Mouse (Mus musculus): ENCODE results near the gene Olfr351.

Gene Olfr351

DNA sequence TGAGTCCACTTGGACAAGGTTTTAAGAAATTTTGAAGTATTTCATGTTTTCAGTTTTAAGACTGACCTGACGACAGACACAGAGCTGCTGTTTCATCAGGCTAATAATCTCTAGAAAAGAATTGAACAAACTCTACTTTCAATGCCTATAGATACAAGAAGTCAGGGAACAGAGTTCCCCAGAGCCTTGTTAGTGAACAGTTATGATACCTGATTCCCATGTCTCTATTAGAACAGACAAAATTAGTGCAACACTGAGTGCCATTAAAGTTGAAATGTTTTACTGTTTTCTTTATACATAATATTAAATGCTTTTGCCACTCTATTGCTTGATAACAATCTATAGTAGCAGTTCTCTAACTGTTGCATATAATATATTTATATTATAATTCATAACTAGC lies at the start of gene Olfr351:
TSS of gene Olfr351 (minus strand) at position 101 of the 400 bp plus-strand sequence.
- no peak for DNase-seq (ENCODE audit: low spot score in 2 of 2)

DNA sequence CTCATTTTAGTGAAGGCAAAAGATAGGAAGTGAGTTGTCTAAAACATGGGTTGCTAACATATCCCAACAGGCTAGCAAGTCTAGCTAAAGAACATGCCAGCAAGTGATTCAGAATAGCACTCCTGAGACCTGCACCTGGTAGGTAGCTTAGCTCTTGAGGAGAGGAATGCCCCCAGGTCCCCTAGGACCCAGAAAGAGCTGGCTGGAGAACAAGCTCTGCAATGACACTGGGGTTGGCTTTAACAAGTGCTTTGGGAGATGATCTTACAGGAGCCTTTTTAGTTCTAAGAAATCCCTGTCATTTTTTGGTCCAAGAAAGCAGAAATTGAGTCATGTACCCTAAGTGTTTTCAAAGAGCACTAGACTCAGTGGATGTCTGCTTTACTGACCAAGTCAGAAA lies 42.9 kb upstream of the Olfr351 start, which contains the start of gene Olfr354:
TSS of gene Olfr354 (plus strand) at position 301 of the 400 bp plus-strand sequence.
- DNase-seq (ENCODE audit: low spot score in 2 of 2) = no peak

DNA sequence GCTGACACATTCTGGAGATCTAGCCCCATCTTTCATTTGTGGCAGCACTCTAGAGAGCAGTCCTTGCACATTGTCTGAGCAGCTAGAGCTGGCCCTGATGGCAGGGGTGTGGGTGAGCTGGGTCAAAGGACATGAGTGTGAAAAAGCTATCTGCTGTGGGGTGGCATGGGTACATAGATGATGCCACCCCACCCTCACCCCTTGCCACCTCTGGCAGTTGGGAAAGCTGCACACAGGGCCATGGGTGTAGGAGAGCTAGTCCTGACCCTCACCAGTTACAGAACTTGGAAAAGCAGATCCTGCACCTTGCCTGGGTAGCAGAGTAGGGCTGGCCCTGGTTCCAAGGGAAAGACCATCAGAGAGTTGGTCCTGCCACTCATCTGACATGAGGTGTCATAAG lies 34.7 kb upstream of the Olfr351 start:
- no peak for DNase-seq (ENCODE audit: low spot score in 2 of 2)

DNA sequence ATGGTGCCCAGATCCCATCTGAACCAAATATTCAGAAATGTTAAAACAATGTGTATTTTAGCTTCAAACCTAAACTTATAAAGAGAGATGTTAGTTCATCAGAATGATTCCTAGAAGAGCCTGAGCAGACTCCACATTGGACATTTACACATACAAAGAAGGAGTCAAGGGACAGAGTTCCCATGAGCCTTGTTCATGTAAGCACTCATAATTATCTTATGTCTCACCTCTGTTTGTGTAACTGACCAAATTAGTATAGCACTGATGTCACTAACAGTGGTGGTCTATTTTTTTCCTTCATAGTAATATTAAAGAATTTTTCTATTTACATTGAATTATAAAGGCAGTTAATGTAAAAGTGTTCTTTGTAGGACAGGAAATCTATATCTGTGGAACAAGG lies 30.4 kb upstream of the Olfr351 start, which contains the start of gene Olfr353:
TSS of gene Olfr353 (minus strand) at position 101 of the 400 bp plus-strand sequence.
- DNase-seq (ENCODE audit: low spot score in 2 of 2) = no peak

DNA sequence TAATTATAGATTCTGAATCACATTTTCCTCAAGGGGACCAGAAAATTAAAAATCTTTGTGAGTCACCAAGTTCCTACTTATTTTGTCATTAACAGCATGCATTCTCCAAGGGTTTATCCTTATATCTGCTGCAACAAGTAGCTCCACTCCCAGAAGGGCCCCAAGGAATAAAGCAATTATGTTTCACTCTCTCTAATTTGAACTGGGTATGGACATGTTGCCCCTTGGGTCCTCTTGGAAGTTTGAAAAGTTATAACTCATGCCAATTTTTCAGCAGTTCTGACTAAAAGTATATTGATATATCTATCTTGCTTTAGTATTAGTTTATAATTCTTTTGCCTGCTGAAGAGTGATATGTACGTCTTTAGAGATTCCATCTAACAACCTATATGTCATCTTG lies 5.7 kb upstream of the Olfr351 start, which contains the start of gene Olfr352:
TSS of gene Olfr352 (plus strand) at position 301 of the 400 bp plus-strand sequence.
- no peak for DNase-seq (ENCODE audit: low spot score in 2 of 2)

DNA sequence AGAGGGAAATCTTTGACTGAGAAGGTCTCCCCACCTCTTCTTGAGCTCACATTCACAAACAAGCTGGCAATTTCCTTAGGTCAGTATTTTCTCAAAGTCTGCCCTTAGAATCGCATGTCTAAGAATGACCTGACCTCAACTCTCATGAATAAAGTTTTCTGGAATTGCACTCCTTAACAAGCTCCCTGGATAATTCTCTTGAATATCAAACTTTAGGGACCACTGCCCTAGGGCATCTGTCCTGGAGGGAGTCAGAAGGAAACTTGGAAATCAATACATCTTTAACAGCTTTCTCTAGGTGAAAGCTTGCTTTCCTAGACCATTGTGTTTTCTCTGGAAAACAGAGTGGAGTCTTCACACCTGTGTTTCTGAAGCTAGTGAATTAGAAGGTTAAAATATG lies 16.4 kb downstream of the Olfr351 start, which contains the start of gene Olfr350:
TSS of gene Olfr350 (plus strand) at position 301 of the 400 bp plus-strand sequence.
- no peak for DNase-seq (ENCODE audit: low spot score in 2 of 2)

DNA sequence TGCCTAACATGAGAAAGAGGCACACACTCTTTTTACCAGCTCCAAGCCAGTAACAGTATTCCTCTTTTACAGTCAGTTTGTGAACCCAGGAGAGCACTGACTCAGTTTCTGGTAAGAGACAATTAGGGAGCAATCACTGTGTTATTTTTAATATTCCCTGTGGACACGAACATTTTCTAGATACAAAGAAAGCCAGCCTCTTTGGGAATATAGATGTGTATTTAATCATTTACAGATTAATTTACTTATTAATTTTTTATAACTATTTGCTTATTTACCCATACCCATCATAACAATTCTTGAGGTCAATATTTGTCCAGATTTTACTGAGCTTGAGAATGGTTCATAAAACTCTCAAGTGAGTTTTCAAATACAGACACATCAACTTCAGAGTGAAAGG lies 45.5 kb downstream of the Olfr351 start, which contains the start of gene Olfr3:
TSS of gene Olfr3 (minus strand) at position 101 of the 400 bp plus-strand sequence.
- no peak for DNase-seq (ENCODE audit: low spot score in 2 of 2)
